Mouse (Mus musculus): ENCODE measurements around the gene Cacng2. TPM values are rescaled to one million over a fixed set of nuclear protein-coding genes. Genes with fewer than 3 reads are reported as not detected.
A peak's percentile ranks its signal among the peaks of the same experiment; 100 is the strongest.

Gene Cacng2
- polyA plus RNA-seq, 1 experiment = 0.02 TPM

GRCm38 (mm10) chr15:77982195-77982939 lies 137.5 kb downstream of the Cacng2 start:
- TF ChIP-seq MAX (IDR thresholded peaks at IDR 0.05) (peak; percentile 46), CEBPB (IDR thresholded peaks at IDR 0.05; ENCODE audit: low read depth) (no peak), MYOD1 (IDR thresholded peaks at IDR 0.05; ENCODE audit: control insufficient read depth, insufficient read length, low read depth) (no peak), CTCF (IDR thresholded peaks at IDR 0.05; ENCODE audit: control insufficient read depth, insufficient read depth, insufficient read length) (peak; percentile 84), FOSL1 (IDR thresholded peaks at IDR 0.05; ENCODE audit: insufficient read depth, low read length, poor library complexity, severe bottlenecking) (peak; percentile 14), MYOG (IDR thresholded peaks at IDR 0.05; ENCODE audit: control insufficient read depth, extremely low read depth, insufficient read length) (no peak), USF1 (IDR thresholded peaks at IDR 0.05; ENCODE audit: low read depth) (no peak)
- no peak overlapping the region for H3K4me3 ChIP-seq (ENCODE audit: insufficient read depth, poor library complexity, severe bottlenecking)
- H3K27me3 ChIP-seq (ENCODE audit: control insufficient read depth, insufficient read depth, insufficient read length) = peaks cover 61% of the 10 kb centered on the region
- no peaks in the 10 kb centered on the region for H3K79me3 ChIP-seq (ENCODE audit: low read depth)
- H3K36me3 ChIP-seq (ENCODE audit: control insufficient read depth, insufficient read depth) = no peaks in the 10 kb centered on the region
- H3ac ChIP-seq (ENCODE audit: control insufficient read depth, insufficient read length, low read depth) = no peak overlapping the region
- H3K79me2 ChIP-seq (ENCODE audit: control insufficient read depth, insufficient read depth) = no peaks in the 10 kb centered on the region

DNA sequence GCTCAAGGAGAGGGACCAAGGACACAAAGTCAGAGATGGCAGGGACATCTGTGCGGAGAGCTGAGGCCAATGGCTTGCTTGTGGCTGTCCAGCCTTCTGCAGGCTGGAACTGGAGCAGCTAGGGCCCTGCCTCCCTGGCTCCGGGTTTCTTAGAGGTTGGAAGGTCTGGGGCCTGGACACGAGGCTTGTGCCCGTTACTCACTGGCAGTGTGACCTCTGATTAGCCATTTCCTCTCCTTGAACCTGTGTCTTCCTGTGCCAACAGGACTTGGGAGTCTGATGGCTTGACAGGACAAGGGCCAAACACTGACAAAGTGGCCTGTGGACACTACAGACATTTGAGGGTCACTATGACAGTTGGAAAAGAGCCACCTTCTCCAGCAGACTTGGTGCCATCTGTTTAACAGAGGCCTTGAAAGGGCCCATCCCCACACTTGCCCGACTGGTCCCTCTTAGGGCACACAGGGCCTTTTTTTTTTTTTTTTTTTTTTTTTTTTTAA lies 138.6 kb downstream of the Cacng2 start:
- H3K79me2 ChIP-seq (ENCODE audit: control insufficient read depth, insufficient read depth) = no peaks in the 10 kb centered on the region
- TF ChIP-seq CEBPB (IDR thresholded peaks at IDR 0.05; ENCODE audit: low read depth) (no peak), MYOG (IDR thresholded peaks at IDR 0.05; ENCODE audit: control insufficient read depth, extremely low read depth, insufficient read length) (no peak), MAX (IDR thresholded peaks at IDR 0.05) (no peak), MYOD1 (IDR thresholded peaks at IDR 0.05; ENCODE audit: control insufficient read depth, insufficient read length, low read depth) (no peak), USF1 (IDR thresholded peaks at IDR 0.05; ENCODE audit: low read depth) (no peak), FOSL1 (IDR thresholded peaks at IDR 0.05; ENCODE audit: insufficient read depth, low read length, poor library complexity, severe bottlenecking) (no peak), CTCF (IDR thresholded peaks at IDR 0.05; ENCODE audit: control insufficient read depth, insufficient read depth, insufficient read length) (no peak)
- no peak overlapping the region for H3ac ChIP-seq (ENCODE audit: control insufficient read depth, insufficient read length, low read depth)
- no peaks in the 10 kb centered on the region for H3K79me3 ChIP-seq (ENCODE audit: low read depth)
- H3K27me3 ChIP-seq (ENCODE audit: control insufficient read depth, insufficient read depth, insufficient read length) = peaks cover 60% of the 10 kb centered on the region
- no peaks in the 10 kb centered on the region for H3K36me3 ChIP-seq (ENCODE audit: control insufficient read depth, insufficient read depth)
- H3K4me3 ChIP-seq (ENCODE audit: insufficient read depth, poor library complexity, severe bottlenecking) = no peak overlapping the region

DNA sequence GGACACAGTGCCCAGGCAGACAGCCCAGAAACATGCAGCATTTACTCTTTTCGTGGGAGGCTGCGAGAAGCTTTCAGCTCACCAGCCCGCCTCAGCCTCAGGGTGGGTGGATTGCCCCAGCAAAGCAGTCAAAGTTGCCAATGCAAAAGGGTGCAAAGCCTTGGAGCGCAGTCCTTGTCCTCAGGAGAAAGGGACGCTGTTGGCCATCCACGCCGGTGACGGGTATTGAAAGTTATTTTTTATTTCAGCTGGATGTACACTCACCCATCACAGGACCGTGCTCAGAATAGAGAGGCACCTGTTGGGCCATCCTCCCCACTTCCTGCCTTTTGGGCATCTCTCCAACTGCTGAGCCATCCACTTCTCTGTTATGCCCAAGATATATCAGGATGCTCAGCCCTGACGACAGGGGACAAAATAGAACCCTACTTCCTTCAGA lies 140.4 kb downstream of the Cacng2 start:
- TF ChIP-seq USF1 (IDR thresholded peaks at IDR 0.05; ENCODE audit: low read depth) = no peak
- no peak for TF ChIP-seq FOSL1 (IDR thresholded peaks at IDR 0.05; ENCODE audit: insufficient read depth, low read length, poor library complexity, severe bottlenecking)
- no peak for TF ChIP-seq MYOG (IDR thresholded peaks at IDR 0.05; ENCODE audit: control insufficient read depth, extremely low read depth, insufficient read length)
- TF ChIP-seq MAX (IDR thresholded peaks at IDR 0.05) = no peak
- TF ChIP-seq CTCF (IDR thresholded peaks at IDR 0.05; ENCODE audit: control insufficient read depth, insufficient read depth, insufficient read length) = no peak
- no peak for TF ChIP-seq CEBPB (IDR thresholded peaks at IDR 0.05; ENCODE audit: low read depth)
- TF ChIP-seq MYOD1 (IDR thresholded peaks at IDR 0.05; ENCODE audit: control insufficient read depth, insufficient read length, low read depth) = no peak
- Histone ChIP-seq H3K79me3 (ENCODE audit: low read depth) (no peaks in the 10 kb centered on the region), H3K27me3 (ENCODE audit: control insufficient read depth, insufficient read depth, insufficient read length) (peaks cover 57% of the 10 kb centered on the region)

DNA sequence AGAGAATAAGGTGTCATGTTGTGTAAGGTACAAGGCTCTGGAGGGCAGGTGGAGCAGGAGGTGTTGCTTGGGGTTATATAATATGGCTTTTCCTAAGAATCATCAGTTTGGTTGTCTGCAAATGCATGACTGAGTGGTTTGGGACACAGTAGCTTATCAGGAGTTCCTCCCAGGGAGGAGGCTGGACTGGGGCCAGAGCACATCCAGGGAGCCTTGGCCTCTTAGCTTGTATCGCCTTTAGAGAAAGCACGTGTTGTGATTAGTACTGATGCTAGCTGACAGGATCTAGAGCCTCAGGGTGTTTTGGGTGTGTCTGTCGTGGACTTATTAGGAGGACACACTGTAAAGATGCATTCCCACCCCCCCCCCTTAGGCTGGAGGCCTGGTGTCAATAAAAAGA lies 142.2 kb downstream of the Cacng2 start:
- no peak overlapping the region for H3K4me3 ChIP-seq (ENCODE audit: insufficient read depth, poor library complexity, severe bottlenecking)
- no peaks in the 10 kb centered on the region for H3K79me2 ChIP-seq (ENCODE audit: control insufficient read depth, insufficient read depth)
- no peaks in the 10 kb centered on the region for H3K79me3 ChIP-seq (ENCODE audit: low read depth)
- no peaks in the 10 kb centered on the region for H3K36me3 ChIP-seq (ENCODE audit: control insufficient read depth, insufficient read depth)
- peaks cover 54% of the 10 kb centered on the region for H3K27me3 ChIP-seq (ENCODE audit: control insufficient read depth, insufficient read depth, insufficient read length)
- no peak overlapping the region for H3ac ChIP-seq (ENCODE audit: control insufficient read depth, insufficient read length, low read depth)
- TF ChIP-seq MYOG (IDR thresholded peaks at IDR 0.05; ENCODE audit: control insufficient read depth, extremely low read depth, insufficient read length) = no peak
- TF ChIP-seq USF1 (IDR thresholded peaks at IDR 0.05; ENCODE audit: low read depth) = no peak
- TF ChIP-seq MYOD1 (IDR thresholded peaks at IDR 0.05; ENCODE audit: control insufficient read depth, insufficient read length, low read depth) = no peak
- TF ChIP-seq CEBPB (IDR thresholded peaks at IDR 0.05; ENCODE audit: low read depth) = no peak
- TF ChIP-seq MAX (IDR thresholded peaks at IDR 0.05) = no peak
- TF ChIP-seq CTCF (IDR thresholded peaks at IDR 0.05; ENCODE audit: control insufficient read depth, insufficient read depth, insufficient read length) = no peak
- no peak for TF ChIP-seq FOSL1 (IDR thresholded peaks at IDR 0.05; ENCODE audit: insufficient read depth, low read length, poor library complexity, severe bottlenecking)

More for the DNA sequence above, 140.4 kb downstream of the Cacng2 start:
- Histone ChIP-seq H3K4me3 (ENCODE audit: insufficient read depth, poor library complexity, severe bottlenecking) (no peak overlapping the region), H3K36me3 (ENCODE audit: control insufficient read depth, insufficient read depth) (no peaks in the 10 kb centered on the region), H3ac (ENCODE audit: control insufficient read depth, insufficient read length, low read depth) (no peak overlapping the region), H3K79me2 (ENCODE audit: control insufficient read depth, insufficient read depth) (no peaks in the 10 kb centered on the region)

- no peak overlapping the region for H3K4me3 ChIP-seq (ENCODE audit: insufficient read depth, poor library complexity, severe bottlenecking)
- H3ac ChIP-seq (ENCODE audit: control insufficient read depth, insufficient read length, low read depth) = no peak overlapping the region
- H3K36me3 ChIP-seq (ENCODE audit: control insufficient read depth, insufficient read depth) = peaks cover 4% of the 10 kb centered on the region
- TF ChIP-seq CTCF (IDR thresholded peaks at IDR 0.05; ENCODE audit: control insufficient read depth, insufficient read depth, insufficient read length) (no peak), USF1 (IDR thresholded peaks at IDR 0.05; ENCODE audit: low read depth) (no peak), MYOG (IDR thresholded peaks at IDR 0.05; ENCODE audit: control insufficient read depth, extremely low read depth, insufficient read length) (no peak), MYOD1 (IDR thresholded peaks at IDR 0.05; ENCODE audit: control insufficient read depth, insufficient read length, low read depth) (no peak), FOSL1 (IDR thresholded peaks at IDR 0.05; ENCODE audit: insufficient read depth, low read length, poor library complexity, severe bottlenecking) (no peak), CEBPB (IDR thresholded peaks at IDR 0.05; ENCODE audit: low read depth) (no peak), MAX (IDR thresholded peaks at IDR 0.05) (no peak)
- peaks cover 29% of the 10 kb centered on the region for H3K27me3 ChIP-seq (ENCODE audit: control insufficient read depth, insufficient read depth, insufficient read length)
- peaks cover 13% of the 10 kb centered on the region for H3K79me2 ChIP-seq (ENCODE audit: control insufficient read depth, insufficient read depth)
- H3K79me3 ChIP-seq (ENCODE audit: low read depth) = peaks cover 12% of the 10 kb centered on the region
Measured at GRCm38 (mm10) chr15:77974165-77974841, 145.5 kb downstream of the Cacng2 start.

Data from C2C12 (cell line).